Mouse (Mus musculus): ENCODE data around the gene Tmem210. TPM values are rescaled to one million over a fixed set of nuclear protein-coding genes. Genes with fewer than 3 reads are reported as not detected.
"Not testable (repeated sequence)": the region's sequence is repeated elsewhere in the genome, so short reads cannot be mapped to it uniquely, and the experiment has no call there.

The Tmem210 gene
- polyA plus RNA-seq (2016; fragmentation: Nextera tagmentation; extraction: Ambion mirVana): not detected in 2 replicates

DNA sequence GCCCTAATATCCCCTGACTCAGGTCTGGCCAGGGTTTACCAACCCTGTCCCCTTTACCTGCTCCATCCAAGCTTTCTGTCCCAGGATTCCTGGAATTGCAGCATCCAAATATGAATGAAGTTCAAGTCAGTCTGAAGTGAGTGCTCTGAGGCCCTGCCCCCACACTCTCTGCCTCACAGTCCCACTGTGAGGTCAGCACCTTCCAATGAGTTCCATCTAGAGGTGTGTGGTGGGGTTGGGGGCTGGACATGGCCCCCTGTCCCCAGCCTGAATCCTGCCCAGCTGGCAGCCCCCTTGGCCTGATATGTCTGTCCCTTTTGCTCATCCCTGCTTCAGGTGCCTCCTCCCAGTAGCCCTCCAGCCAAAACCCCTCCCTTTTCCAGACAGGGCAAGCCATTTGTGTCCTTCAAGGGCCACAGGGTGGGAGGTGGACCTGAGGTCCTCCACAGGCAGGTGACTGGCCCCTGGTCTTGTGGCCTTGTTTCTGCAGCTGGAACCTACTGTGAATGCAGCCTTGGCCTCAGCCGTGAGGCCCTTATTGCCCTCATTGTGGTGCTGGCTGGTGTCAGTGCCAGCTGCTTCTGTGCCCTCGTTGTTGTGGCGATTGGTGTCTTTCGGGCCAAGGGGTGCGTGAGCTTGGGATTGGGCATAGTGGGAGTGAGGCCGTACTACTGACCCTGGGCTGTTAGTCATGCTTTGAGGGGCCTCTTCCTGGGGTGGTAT lies at the start of gene Tmem210:
Tmem210 (plus strand) TSS at position 219 of the 723 bp plus-strand sequence.
- peaks cover 27% of the 10 kb centered on the region for H3K4me1 ChIP-seq
- H3K4me3 ChIP-seq: no peak within 1 kb of the TSS
- DNase-seq (ENCODE audit: low spot score): no peak
- H3K27me3 ChIP-seq (ENCODE audit: low read depth, poor library complexity, severe bottlenecking): peaks cover 72% of the 10 kb centered on the region
- 85% methylated on average over 6 of the region's 6 CpGs for WGBS
- no peaks in the 10 kb centered on the region for H3K9me3 ChIP-seq (replicated peaks)
- H3K27ac ChIP-seq: no peak within 1 kb of the TSS
- peaks cover 37% of the 10 kb centered on the region for H3K36me3 ChIP-seq

DNA sequence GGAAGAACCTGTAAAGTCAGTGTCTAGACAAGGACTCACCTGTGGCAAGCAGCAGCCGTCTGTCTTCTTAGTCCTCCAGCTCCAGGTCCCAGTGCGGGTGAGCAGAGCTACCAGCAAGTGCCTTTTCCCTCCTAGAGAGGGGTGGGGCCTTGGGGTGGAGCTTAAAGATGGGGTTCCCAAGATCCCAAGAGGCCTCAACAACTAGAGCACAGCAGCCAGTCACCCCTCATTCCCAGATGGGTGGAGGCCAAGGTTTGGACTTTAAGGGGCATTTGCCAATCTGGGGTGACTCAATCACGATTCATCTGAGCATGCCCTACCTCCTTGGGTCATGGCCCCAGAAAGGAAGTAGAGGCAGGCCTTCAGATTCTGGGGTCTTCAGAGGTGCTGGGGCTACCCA lies 48.2 kb upstream of the Tmem210 start:
- H3K4me3 ChIP-seq: no peak overlapping the region
- H3K4me1 ChIP-seq: peaks cover 34% of the 10 kb centered on the region
- no peak overlapping the region for H3K27ac ChIP-seq
- no peaks in the 10 kb centered on the region for H3K36me3 ChIP-seq
- 87% methylated on average over 3 of the region's 3 CpGs for WGBS
- H3K9me3 ChIP-seq (replicated peaks): no peaks in the 10 kb centered on the region
- no peak for DNase-seq (ENCODE audit: low spot score)
- peaks cover 67% of the 10 kb centered on the region for H3K27me3 ChIP-seq (ENCODE audit: low read depth, poor library complexity, severe bottlenecking)

DNA sequence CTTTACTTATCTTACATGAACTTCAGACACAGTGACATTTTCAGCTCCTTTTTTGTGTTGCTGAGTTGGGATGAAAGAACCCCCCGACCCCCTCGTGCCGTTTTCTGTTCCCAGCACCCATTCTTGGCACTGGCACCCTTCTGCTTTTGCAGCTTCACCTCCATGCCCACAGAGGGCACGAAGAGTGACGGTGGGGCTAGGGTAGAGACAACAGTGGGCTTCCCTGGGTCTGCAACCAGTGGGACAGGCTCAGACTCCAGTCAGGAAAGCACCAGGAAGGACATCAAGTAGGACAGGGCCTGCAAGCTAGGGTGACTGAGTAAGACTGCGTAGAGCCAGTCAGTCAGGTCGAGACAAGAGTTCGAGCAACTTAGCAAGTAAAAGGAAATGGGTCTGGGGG lies 47.6 kb upstream of the Tmem210 start:
- H3K36me3 ChIP-seq: peaks cover 4% of the 10 kb centered on the region
- peaks cover 62% of the 10 kb centered on the region for H3K27me3 ChIP-seq (ENCODE audit: low read depth, poor library complexity, severe bottlenecking)
- WGBS: 46% methylated on average over 8 of the region's 8 CpGs
- H3K9me3 ChIP-seq (replicated peaks): no peaks in the 10 kb centered on the region
- DNase-seq (ENCODE audit: low spot score): no peak
- peaks cover 34% of the 10 kb centered on the region for H3K4me1 ChIP-seq
- peak overlapping the region; percentile 71; the same call in 1 of the 2 replicates for H3K27ac ChIP-seq
- H3K4me3 ChIP-seq: peak overlapping the region; percentile 63

DNA sequence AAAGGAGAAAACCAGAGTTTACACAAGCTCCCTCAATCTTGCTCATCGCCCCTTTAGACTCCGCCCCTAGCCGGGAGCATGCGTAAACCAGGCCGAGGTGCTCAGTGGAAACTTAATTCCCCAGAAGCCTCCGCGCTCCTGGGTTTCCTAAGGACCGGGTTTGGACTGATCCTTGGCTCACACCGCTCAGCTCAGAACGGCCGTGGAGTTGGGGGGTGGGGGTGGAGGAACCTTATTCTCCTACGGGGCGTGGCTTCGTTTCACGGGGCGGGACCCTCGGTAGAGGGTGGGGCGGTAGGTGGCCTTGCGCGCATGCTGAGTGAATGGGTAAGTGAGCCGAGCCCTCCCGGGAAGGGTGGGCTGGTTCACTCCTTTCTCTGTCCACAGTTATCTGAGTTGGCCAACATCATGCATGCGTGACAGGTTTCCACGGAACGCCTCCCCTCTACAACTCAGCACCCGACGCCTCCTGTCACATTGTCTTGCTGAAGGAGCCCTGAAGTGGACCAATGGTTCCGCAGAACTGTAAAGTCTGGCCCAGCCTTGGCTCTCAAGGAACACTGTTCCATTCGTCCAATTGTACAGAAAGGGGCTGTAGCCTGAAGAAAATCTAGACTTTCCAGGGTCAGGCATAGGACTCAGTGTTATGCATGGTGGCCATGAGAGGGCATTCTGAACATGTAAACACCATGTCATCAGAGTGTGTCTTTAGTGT lies 47.1 kb upstream of the Tmem210 start:
- Histone ChIP-seq H3K27me3 (ENCODE audit: low read depth, poor library complexity, severe bottlenecking) (peaks cover 56% of the 10 kb centered on the region), H3K4me3 (peak overlapping the region; percentile 63), H3K27ac (peak overlapping the region; percentile 71), H3K36me3 (peaks cover 10% of the 10 kb centered on the region), H3K9me3 (replicated peaks) (no peaks in the 10 kb centered on the region), H3K4me1 (peaks cover 34% of the 10 kb centered on the region)
- WGBS: 2% methylated on average over 29 of the region's 29 CpGs
- DNase-seq (ENCODE audit: low spot score): peak; percentile 79

DNA sequence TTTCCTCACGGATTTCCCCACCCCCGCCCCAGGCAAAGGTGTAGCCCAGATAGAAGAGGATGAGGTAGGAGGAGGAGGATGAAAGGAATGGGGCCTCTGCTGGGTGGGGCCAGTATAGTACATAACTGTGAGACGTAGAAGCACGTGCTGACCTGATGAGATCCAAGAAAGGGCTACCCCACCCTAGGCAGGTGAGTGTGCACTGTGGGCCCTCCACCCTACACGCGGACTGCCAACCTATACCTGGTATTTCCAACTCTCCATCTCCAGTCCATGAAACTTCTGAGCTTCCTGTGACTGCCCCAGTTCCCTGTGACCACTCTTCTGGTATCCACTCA lies 46.5 kb upstream of the Tmem210 start:
- no peak overlapping the region; the same call in 1 of the 2 replicates for H3K27ac ChIP-seq
- peaks cover 51% of the 10 kb centered on the region for H3K27me3 ChIP-seq (ENCODE audit: low read depth, poor library complexity, severe bottlenecking)
- 24% methylated on average over 6 of the region's 6 CpGs for WGBS
- DNase-seq (ENCODE audit: low spot score): no peak
- no peaks in the 10 kb centered on the region for H3K9me3 ChIP-seq (replicated peaks)
- peaks cover 15% of the 10 kb centered on the region for H3K36me3 ChIP-seq
- peak overlapping the region; percentile 63 for H3K4me3 ChIP-seq
- peaks cover 34% of the 10 kb centered on the region for H3K4me1 ChIP-seq

DNA sequence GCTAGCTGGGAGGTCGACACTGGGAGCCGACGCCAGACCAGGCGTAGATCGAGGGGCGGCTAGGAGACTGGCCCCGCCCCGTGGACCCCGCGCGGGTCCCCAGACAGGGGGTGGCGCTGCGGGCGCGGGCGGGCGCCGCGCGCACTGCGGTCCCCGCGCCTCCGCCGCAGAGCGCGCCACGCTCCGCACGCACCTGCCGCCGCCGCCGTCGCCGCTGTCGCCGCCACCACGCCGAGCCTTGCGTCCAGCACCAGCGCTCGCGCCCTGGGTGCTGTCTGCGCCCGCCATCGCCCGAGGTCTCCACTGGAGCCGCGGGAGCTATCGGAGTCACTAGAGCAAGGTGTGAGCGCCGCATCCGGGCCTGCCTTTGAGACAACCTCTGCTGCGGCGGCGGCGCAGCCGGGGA lies 45.8 kb upstream of the Tmem210 start, which contains the start of the genes Rnf208 and Cysrt1:
Rnf208 (plus strand) TSS at position 155 of the 406 bp plus-strand sequence.
Cysrt1 (minus strand) TSS at position 352 of the 406 bp plus-strand sequence.
- peaks cover 48% of the 10 kb centered on the region for H3K27me3 ChIP-seq (ENCODE audit: low read depth, poor library complexity, severe bottlenecking)
- H3K27ac ChIP-seq: peak within 1 kb of the TSS; percentile 71
- H3K4me3 ChIP-seq: peak within 1 kb of the TSS; percentile 63
- under 1% methylated on average over 59 of the region's 59 CpGs for WGBS
- DNase-seq (ENCODE audit: low spot score): peak; percentile 43
- peaks cover 31% of the 10 kb centered on the region for H3K4me1 ChIP-seq
- H3K36me3 ChIP-seq: peaks cover 22% of the 10 kb centered on the region
- H3K9me3 ChIP-seq (replicated peaks): no peaks in the 10 kb centered on the region

DNA sequence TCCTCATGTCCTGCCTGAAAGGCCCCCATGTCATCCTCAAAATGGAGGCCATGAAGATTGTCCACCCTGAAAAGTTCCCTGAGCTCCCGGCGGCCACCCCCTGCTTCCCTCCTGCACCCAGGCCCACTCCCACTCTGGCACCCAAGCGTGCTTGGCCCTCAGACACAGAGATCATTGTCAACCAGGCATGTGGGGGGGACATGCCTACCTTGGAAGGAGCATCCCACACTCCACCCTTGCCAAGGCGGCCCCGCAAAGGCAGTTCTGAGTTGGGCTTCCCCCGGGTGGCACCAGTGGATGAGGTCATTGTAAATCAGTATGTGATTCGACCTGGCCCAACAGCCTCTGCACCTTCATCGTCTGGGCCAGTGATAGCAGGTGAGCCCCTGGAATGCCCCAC lies 44.6 kb upstream of the Tmem210 start:
- peak overlapping the region; percentile 47; the same call in 1 of the 2 replicates for H3K27ac ChIP-seq
- peaks cover 31% of the 10 kb centered on the region for H3K4me1 ChIP-seq
- peaks cover 35% of the 10 kb centered on the region for H3K36me3 ChIP-seq
- H3K27me3 ChIP-seq (ENCODE audit: low read depth, poor library complexity, severe bottlenecking): peaks cover 44% of the 10 kb centered on the region
- H3K9me3 ChIP-seq (replicated peaks): no peaks in the 10 kb centered on the region
- DNase-seq (ENCODE audit: low spot score): no peak
- 72% methylated on average over 8 of the region's 8 CpGs for WGBS
- peak overlapping the region; percentile 63 for H3K4me3 ChIP-seq

DNA sequence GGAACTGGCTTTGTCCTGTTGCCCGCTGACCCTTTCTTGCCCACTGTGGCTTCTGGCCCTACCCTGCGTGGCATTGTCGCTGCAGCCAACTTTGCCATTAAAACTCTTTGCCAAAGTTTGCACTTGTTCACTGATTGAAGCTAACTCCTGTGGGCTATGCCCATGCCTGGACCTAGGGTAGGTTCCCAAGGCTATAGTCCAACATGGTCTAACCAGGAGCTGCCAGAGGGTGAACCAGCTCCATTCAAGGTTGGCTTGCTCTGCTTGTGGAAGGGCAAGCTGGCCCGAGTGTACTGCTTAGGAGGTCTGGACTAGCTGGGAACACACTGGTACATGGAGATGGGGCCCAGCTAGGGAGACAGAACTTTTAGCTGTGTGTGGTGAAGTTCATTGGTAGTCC lies 43.8 kb upstream of the Tmem210 start:
- Histone ChIP-seq H3K4me1 (peaks cover 31% of the 10 kb centered on the region), H3K36me3 (peaks cover 43% of the 10 kb centered on the region), H3K27ac (no peak overlapping the region), H3K4me3 (no peak overlapping the region), H3K27me3 (ENCODE audit: low read depth, poor library complexity, severe bottlenecking) (peaks cover 39% of the 10 kb centered on the region), H3K9me3 (replicated peaks) (no peaks in the 10 kb centered on the region)
- DNase-seq (ENCODE audit: low spot score): no peak
- 87% methylated on average over 4 of the region's 4 CpGs for WGBS

DNA sequence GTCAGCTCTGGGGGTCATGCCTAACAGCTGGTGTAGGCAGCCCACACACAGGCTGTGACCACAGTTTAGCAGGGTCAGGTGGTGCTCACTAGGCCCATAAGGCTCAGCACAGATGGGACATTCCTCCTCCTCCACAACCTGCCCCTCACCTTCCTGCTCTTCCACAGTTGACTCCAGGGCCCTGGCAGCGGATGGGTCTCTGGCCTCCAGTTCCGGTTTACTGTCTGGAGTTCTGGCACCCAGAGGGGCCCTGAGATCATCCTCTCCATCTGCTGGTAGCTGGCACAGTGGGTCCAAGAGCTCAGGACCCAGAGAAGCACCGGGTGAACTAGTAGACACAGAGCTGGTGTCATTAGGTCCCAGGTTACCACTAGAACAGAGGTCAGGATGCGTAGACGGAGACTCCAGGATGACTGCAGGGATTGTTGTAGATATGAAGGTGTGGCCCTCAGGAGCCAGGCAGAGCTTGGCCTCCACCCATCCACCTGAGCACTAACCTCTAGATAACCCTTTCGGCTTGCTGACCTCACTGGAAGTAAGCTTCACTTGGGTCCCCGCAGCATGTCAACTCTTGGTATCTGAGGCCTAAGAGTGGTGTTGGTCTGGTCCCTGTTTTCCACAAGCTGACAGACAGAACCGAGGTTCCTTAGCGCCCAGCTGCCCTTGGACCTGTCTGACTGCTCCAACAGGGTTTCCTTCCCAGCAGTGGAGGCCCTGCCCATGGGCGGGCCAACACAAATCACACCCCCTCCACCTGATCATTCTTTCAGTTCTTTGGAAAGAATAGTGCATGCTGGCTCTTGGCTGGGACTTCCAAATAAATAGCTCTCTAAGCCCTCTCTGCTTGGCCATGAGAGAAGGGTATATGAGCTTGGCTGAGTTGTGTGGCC lies 41.5 kb upstream of the Tmem210 start, which contains the start of gene AL732309.1:
AL732309.1 (minus strand) TSS at position 681 of the 890 bp plus-strand sequence.
- 91% methylated on average over 10 of the region's 10 CpGs for WGBS
- no peaks in the 10 kb centered on the region for H3K9me3 ChIP-seq (replicated peaks)
- peaks cover 18% of the 10 kb centered on the region for H3K4me1 ChIP-seq
- peaks cover 65% of the 10 kb centered on the region for H3K36me3 ChIP-seq
- H3K27me3 ChIP-seq (ENCODE audit: low read depth, poor library complexity, severe bottlenecking): peaks cover 31% of the 10 kb centered on the region
- H3K4me3 ChIP-seq: no peak within 1 kb of the TSS
- no peak within 1 kb of the TSS for H3K27ac ChIP-seq
- DNase-seq (ENCODE audit: low spot score): no peak

DNA sequence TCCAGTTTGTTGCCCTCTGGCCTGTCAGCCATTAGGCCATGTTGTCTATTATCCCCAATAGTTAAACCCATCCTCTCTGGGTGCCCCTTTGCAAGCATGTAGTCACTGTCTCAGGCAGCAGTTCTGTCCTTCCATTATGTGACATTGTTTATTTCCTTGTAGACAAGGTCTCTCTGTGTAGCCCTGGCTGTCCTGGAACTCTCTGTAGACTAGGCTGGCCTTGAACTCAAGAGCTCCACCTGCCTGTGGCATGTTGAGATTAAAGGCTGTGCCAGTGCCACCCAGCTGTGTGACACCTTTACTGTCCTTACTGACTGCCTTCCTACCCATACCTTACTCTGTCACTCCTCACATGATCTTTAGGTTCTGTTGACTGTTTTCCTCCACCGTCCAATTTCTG lies 35.6 kb upstream of the Tmem210 start:
- 83% methylated on average over 1 of the region's 1 CpGs for WGBS
- Histone ChIP-seq H3K4me1 (peaks cover 18% of the 10 kb centered on the region), H3K4me3 (no peak overlapping the region), H3K9me3 (replicated peaks) (no peaks in the 10 kb centered on the region), H3K27ac (no peak overlapping the region), H3K27me3 (ENCODE audit: low read depth, poor library complexity, severe bottlenecking) (no peaks in the 10 kb centered on the region), H3K36me3 (peaks cover 56% of the 10 kb centered on the region)
- no peak for DNase-seq (ENCODE audit: low spot score)

DNA sequence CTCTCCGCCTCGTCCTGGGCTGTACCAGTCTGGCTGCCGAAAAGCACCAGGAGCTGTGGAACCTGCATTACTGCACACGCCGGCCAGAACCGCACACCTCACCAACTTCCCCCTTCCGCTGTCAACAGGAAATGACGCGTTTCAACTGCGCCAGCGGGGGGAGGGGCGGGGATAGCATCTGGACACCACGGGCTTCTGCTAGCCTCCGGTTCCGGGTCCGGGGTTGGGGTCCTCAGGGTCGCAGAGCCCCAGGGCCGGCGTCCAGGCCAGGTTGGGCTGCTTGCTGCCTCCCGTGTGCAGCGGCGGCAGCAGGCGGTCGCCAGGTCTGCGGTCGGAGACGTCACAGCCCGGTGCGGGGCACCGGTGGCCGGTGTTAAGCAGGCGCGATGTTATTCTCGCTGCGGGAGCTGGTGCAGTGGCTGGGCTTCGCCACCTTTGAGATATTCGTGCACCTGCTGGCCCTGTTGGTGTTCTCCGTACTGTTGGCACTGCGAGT lies 32.6 kb upstream of the Tmem210 start, which contains the start of gene Tmem203:
Tmem203 (plus strand) TSS at position 156 of the 496 bp plus-strand sequence.
- peak within 1 kb of the TSS; percentile 92 for H3K27ac ChIP-seq
- no peaks in the 10 kb centered on the region for H3K27me3 ChIP-seq (ENCODE audit: low read depth, poor library complexity, severe bottlenecking)
- DNase-seq (ENCODE audit: low spot score): peak; percentile 99
- under 1% methylated on average over 39 of the region's 39 CpGs for WGBS
- H3K9me3 ChIP-seq (replicated peaks): no peaks in the 10 kb centered on the region
- peak within 1 kb of the TSS; percentile 79 for H3K4me3 ChIP-seq
- H3K4me1 ChIP-seq: peaks cover 18% of the 10 kb centered on the region
- H3K36me3 ChIP-seq: peaks cover 26% of the 10 kb centered on the region

DNA sequence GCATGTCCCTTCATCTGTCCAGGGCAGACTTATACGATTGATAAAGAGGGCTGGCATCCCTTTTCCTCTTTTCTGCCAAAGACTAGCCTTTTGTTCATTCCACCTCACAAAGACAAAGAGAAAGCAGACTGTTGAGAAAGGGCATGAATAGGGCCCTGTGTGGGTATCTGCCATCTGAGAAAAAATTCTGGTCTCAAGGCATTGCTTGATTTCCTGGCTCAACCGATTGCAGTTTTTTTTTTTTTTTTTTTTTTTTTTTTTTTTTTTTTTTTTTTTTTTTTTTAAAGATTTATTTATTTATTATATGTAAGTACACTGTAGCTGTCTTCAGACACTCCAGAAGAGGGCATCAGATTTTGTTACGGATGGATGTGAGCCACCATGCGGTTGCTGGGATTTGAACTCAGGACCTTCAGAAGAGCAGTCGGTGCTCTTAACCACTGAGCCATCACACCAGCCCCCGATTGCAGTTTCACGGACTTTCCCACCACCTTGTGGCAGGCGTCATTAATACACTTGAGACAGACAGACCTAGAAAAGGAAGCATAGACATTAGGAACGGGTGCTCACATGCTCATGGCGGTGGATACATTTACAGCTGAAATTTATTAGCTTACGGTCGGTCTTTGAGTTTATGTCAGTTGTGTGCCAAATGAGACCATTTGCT lies 31.4 kb upstream of the Tmem210 start:
- not testable (repeated sequence) for DNase-seq (ENCODE audit: low spot score); H3K27me3 ChIP-seq (ENCODE audit: low read depth, poor library complexity, severe bottlenecking); H3K27ac ChIP-seq; H3K9me3 ChIP-seq (replicated peaks)
- Histone ChIP-seq H3K36me3 (peaks cover 14% of the 10 kb centered on the region), H3K4me1 (peaks cover 18% of the 10 kb centered on the region), H3K4me3 (peak overlapping the region; percentile 79)
- 68% methylated on average over 12 of the region's 12 CpGs for WGBS

Measured in limb, embryonic 10.5 days (tissue).